Mouse (Mus musculus): ENCODE measurements at regions not wholly inside any gene's neighbourhood (a gene's known extent, or its start where the extent isn't known, plus 50 kb on each side); places are given as distances from the start of the nearest gene placed in this dataset.

GRCm38 (mm10) chr6:98872334-98872733, 529.8 kb upstream of the Gm765 start:
- no peak for DNase-seq

- DNase-seq, result no peak
Measured at GRCm38 (mm10) chr6:98869772-98870171, 527.2 kb upstream of the Gm765 start.

- DNase-seq, result no peak
Measured at GRCm38 (mm10) chr6:98864306-98864705, 521.8 kb upstream of the Gm765 start.

- DNase-seq, result no peak
Measured at GRCm38 (mm10) chr6:98855958-98856357, 513.4 kb upstream of the Gm765 start.

- DNase-seq, result no peak
Measured at GRCm38 (mm10) chr6:98850906-98851305, 508.4 kb upstream of the Gm765 start.

- no peak for DNase-seq
Measured at GRCm38 (mm10) chr6:98848835-98849234, 506.3 kb upstream of the Gm765 start.

GRCm38 (mm10) chr6:98846001-98846695, 503.6 kb upstream of the Gm765 start:
- DNase-seq, result no peak

GRCm38 (mm10) chr6:98843598-98843997, 501.0 kb upstream of the Gm765 start:
- DNase-seq, result peak; percentile 13 to 43

- peak; percentile 5 to 6 for DNase-seq
Measured at GRCm38 (mm10) chr6:98842924-98843323, 500.4 kb upstream of the Gm765 start.

- DNase-seq, result no peak
Measured at GRCm38 (mm10) chr6:98833922-98834321, 491.4 kb upstream of the Gm765 start.

- no peak for DNase-seq
Measured at GRCm38 (mm10) chr6:98830191-98830590, 487.6 kb upstream of the Gm765 start.

- DNase-seq, result no peak
Measured at GRCm38 (mm10) chr6:98808046-98808445, 465.5 kb upstream of the Gm765 start.

GRCm38 (mm10) chr6:98803384-98803949, 460.9 kb upstream of the Gm765 start:
- no peak for DNase-seq

- no peak for DNase-seq
Measured at GRCm38 (mm10) chr6:98801061-98801460, 458.5 kb upstream of the Gm765 start.

- no peak for DNase-seq
Measured at GRCm38 (mm10) chr6:98800040-98800439, 457.5 kb upstream of the Gm765 start.

- no peak for DNase-seq
Measured at GRCm38 (mm10) chr6:98797778-98798177, 455.2 kb upstream of the Gm765 start.

- peak; percentile 19 to 63 for DNase-seq
Measured at GRCm38 (mm10) chr6:98797373-98797772, 454.8 kb upstream of the Gm765 start.

- DNase-seq, result peak in 1 of 2 experiments; percentile 12
Measured at GRCm38 (mm10) chr6:98796666-98797065, 454.1 kb upstream of the Gm765 start.

GRCm38 (mm10) chr6:98787422-98787821, 444.9 kb upstream of the Gm765 start:
- DNase-seq, result no peak

GRCm38 (mm10) chr6:98782074-98782473, 439.5 kb upstream of the Gm765 start:
- no peak for DNase-seq

- no peak for DNase-seq
Measured at GRCm38 (mm10) chr6:98775780-98776179, 433.2 kb upstream of the Gm765 start.

GRCm38 (mm10) chr6:98769999-98770398, 427.4 kb upstream of the Gm765 start:
- no peak for DNase-seq

- DNase-seq, result peak in 1 of 2 experiments; percentile 4
Measured at GRCm38 (mm10) chr6:98769322-98769721, 426.8 kb upstream of the Gm765 start.

- DNase-seq, result no peak
Measured at GRCm38 (mm10) chr6:98767858-98768336, 425.3 kb upstream of the Gm765 start.

GRCm38 (mm10) chr6:98754487-98754886, 411.9 kb upstream of the Gm765 start:
- no peak for DNase-seq
